Mouse (Mus musculus) embryonic facial prominence, embryonic 14.5 days (tissue): ENCODE data around the gene Pax8. TPM values are rescaled to one million over a fixed set of nuclear protein-coding genes. Genes with fewer than 3 reads are reported as not detected.

ENCODE experiments used
- ATAC-seq: fragments of 200-750 bp; cut with Nextera tagmentation; 2 replicates; pipeline ENCODE4 v1.8.0; 2017; ENCODE audit warnings: low read depth, moderate number of reproducible peaks, moderate TSS enrichment
- DNase-seq: peaks from one replicate; pipeline ENCODE4 v3.0.0-alpha.2; 2015; ENCODE audit warnings: low spot score
- H3K27ac ChIP-seq: fragments of 300-500 bp; sonication (generic); replicated peaks from 2 replicates; pipeline ENCODE4 v1.5.1; 2014; ENCODE audit warnings: low read depth, mild to moderate bottlenecking, low read length, moderate library complexity
- H3K27me3 ChIP-seq: fragments of 300-500 bp; sonication (generic); replicated peaks from 2 replicates; pipeline ENCODE4 v1.6.1; 2014; ENCODE audit warnings: low read length; ENCODE audit not compliant: control insufficient read depth, insufficient read depth
- H3K36me3 ChIP-seq: fragments of 300-500 bp; sonication (generic); 2 replicates; pipeline ENCODE4 v1.6.1; 2014; ENCODE audit warnings: low read length, mixed read lengths; ENCODE audit not compliant: control insufficient read depth, insufficient read depth
- H3K4me1 ChIP-seq: fragments of 300-500 bp; sonication (generic); 2 replicates; pipeline ENCODE4 v1.6.1; 2014; ENCODE audit warnings: antibody characterized with exemption, low read length; ENCODE audit not compliant: control insufficient read depth, insufficient read depth
- H3K4me2 ChIP-seq: fragments of 300-500 bp; sonication (generic); 2 replicates; pipeline ENCODE4 v1.6.1; 2014; ENCODE audit warnings: low read depth, mild to moderate bottlenecking, low read length, moderate library complexity, mixed read lengths
- H3K4me3 ChIP-seq: fragments of 300-500 bp; sonication (generic); 2 replicates; pipeline ENCODE4 v1.5.1; 2014; ENCODE audit warnings: low read depth, mild to moderate bottlenecking, low read length
- H3K9ac ChIP-seq: fragments of 300-500 bp; sonication (generic); 2 replicates; pipeline ENCODE4 v1.6.1; 2014; ENCODE audit warnings: low read depth, mild to moderate bottlenecking, low read length, moderate library complexity, mixed read lengths
- H3K9me3 ChIP-seq: fragments of 300-500 bp; sonication (generic); 2 replicates; pipeline ENCODE4 v1.6.1; 2016; ENCODE audit warnings: low read length; ENCODE audit not compliant: control insufficient read depth
- WGBS: fragments of 180-500 bp; shearing (Covaris S2); extraction: QIAGEN DNeasy Blood & Tissue Kit; methylation state at CpG from one replicate; pipeline ENCODE4 v1.1.7; 2014; 5-methylcytosine and 5-hydroxymethylcytosine counted together
- polyA plus RNA-seq: library from polyadenylated mRNA; unstranded; fragments of >200 nt; fragmentation: Nextera tagmentation; extraction: Ambion mirVana; gene quantifications from 2 replicates; pipeline ENCODE4 v1.2.1, GENCODE M21; 2014

Gene Pax8
- polyA plus RNA-seq, 1 experiment from 2014 or later, result 0.97 TPM

GRCm38 (mm10) chr2:24455057-24455855, 20.1 kb downstream of the Pax8 start:
- Histone ChIP-seq H3K4me1 (no peaks in the 10 kb centered on the region), H3K36me3 (no peaks in the 10 kb centered on the region), H3K9me3 (no peaks in the 10 kb centered on the region), H3K4me3 (no peak overlapping the region), H3K27me3 (no peaks in the 10 kb centered on the region), H3K27ac (no peak overlapping the region), H3K9ac (no peak overlapping the region), H3K4me2 (no peak overlapping the region)
- ATAC-seq, result no peak
- no peak for DNase-seq
- 32% methylated on average over 6 of the region's 6 CpGs for WGBS

GRCm38 (mm10) chr2:24454429-24455011, 20.9 kb downstream of the Pax8 start:
- WGBS, result 35% methylated on average over 1 of the region's 1 CpGs

GRCm38 (mm10) chr2:24453206-24453605, 22.2 kb downstream of the Pax8 start:
- Histone ChIP-seq H3K4me3 (no peak overlapping the region), H3K4me1 (no peaks in the 10 kb centered on the region), H3K27ac (no peak overlapping the region), H3K9me3 (no peaks in the 10 kb centered on the region), H3K27me3 (no peaks in the 10 kb centered on the region), H3K4me2 (no peak overlapping the region), H3K36me3 (no peaks in the 10 kb centered on the region), H3K9ac (no peak overlapping the region)
- 74% methylated on average over 5 of the region's 5 CpGs for WGBS
- DNase-seq (peak; percentile 58), ATAC-seq (no peak)

More at GRCm38 (mm10) chr2:24454429-24455011, 20.9 kb downstream of the Pax8 start:
- ATAC-seq (no peak), DNase-seq (no peak)
- no peaks in the 10 kb centered on the region for H3K36me3 ChIP-seq
- no peak overlapping the region for H3K9ac ChIP-seq
- H3K4me2 ChIP-seq, result no peak overlapping the region
- no peaks in the 10 kb centered on the region for H3K4me1 ChIP-seq
- H3K27ac ChIP-seq, result no peak overlapping the region
- no peaks in the 10 kb centered on the region for H3K9me3 ChIP-seq
- no peak overlapping the region for H3K4me3 ChIP-seq
- no peaks in the 10 kb centered on the region for H3K27me3 ChIP-seq

- H3K4me3 ChIP-seq, result no peak overlapping the region
- H3K9ac ChIP-seq, result no peak overlapping the region
- no peaks in the 10 kb centered on the region for H3K9me3 ChIP-seq
- DNase-seq (no peak), ATAC-seq (no peak)
- no peaks in the 10 kb centered on the region for H3K36me3 ChIP-seq
- no peaks in the 10 kb centered on the region for H3K4me1 ChIP-seq
- H3K27me3 ChIP-seq, result no peaks in the 10 kb centered on the region
- no peak overlapping the region for H3K27ac ChIP-seq
- no peak overlapping the region for H3K4me2 ChIP-seq
- 76% methylated on average over 4 of the region's 4 CpGs for WGBS
These were observed 26.3 kb downstream of the Pax8 start for GRCm38 (mm10) chr2:24449111-24449510.

- Histone ChIP-seq H3K9me3 (no peaks in the 10 kb centered on the region), H3K9ac (no peak overlapping the region), H3K36me3 (no peaks in the 10 kb centered on the region), H3K4me2 (no peak overlapping the region), H3K27ac (no peak overlapping the region), H3K4me3 (no peak overlapping the region), H3K4me1 (no peaks in the 10 kb centered on the region), H3K27me3 (no peaks in the 10 kb centered on the region)
- WGBS, result 49% methylated on average over 3 of the region's 3 CpGs
- no peak for ATAC-seq
- no peak for DNase-seq
These were observed 32.1 kb downstream of the Pax8 start for GRCm38 (mm10) chr2:24443256-24443790.

GRCm38 (mm10) chr2:24442303-24442925, 33.0 kb downstream of the Pax8 start:
- DNase-seq, result no peak
- no peak overlapping the region for H3K27ac ChIP-seq
- H3K4me3 ChIP-seq, result no peak overlapping the region
- no peaks in the 10 kb centered on the region for H3K4me1 ChIP-seq
- H3K9me3 ChIP-seq, result no peaks in the 10 kb centered on the region
- H3K36me3 ChIP-seq, result no peaks in the 10 kb centered on the region
- no peak overlapping the region for H3K4me2 ChIP-seq
- no peaks in the 10 kb centered on the region for H3K27me3 ChIP-seq
- 53% methylated on average over 4 of the region's 4 CpGs for WGBS
- no peak overlapping the region for H3K9ac ChIP-seq
- ATAC-seq, result no peak

GRCm38 (mm10) chr2:24441899-24442298, 33.5 kb downstream of the Pax8 start:
- DNase-seq, result no peak
- Histone ChIP-seq H3K4me2 (no peak overlapping the region), H3K9ac (no peak overlapping the region), H3K27ac (no peak overlapping the region), H3K4me1 (no peaks in the 10 kb centered on the region), H3K9me3 (no peaks in the 10 kb centered on the region), H3K27me3 (no peaks in the 10 kb centered on the region), H3K4me3 (no peak overlapping the region), H3K36me3 (no peaks in the 10 kb centered on the region)
- ATAC-seq, result no peak

- WGBS, result 75% methylated on average over 2 of the region's 2 CpGs
- Histone ChIP-seq H3K9ac (no peak overlapping the region), H3K27ac (no peak overlapping the region), H3K4me3 (no peak overlapping the region), H3K4me1 (no peaks in the 10 kb centered on the region), H3K36me3 (no peaks in the 10 kb centered on the region), H3K27me3 (no peaks in the 10 kb centered on the region), H3K9me3 (no peaks in the 10 kb centered on the region), H3K4me2 (no peak overlapping the region)
- ATAC-seq (no peak), DNase-seq (no peak)
These were observed 35.3 kb downstream of the Pax8 start for GRCm38 (mm10) chr2:24440056-24440455.
